Mouse (Mus musculus) megakaryocyte-erythroid progenitor cell, adult 5-6 weeks (primary cell): ENCODE results near the gene Prokr2. TPM values are rescaled to one million over a fixed set of nuclear protein-coding genes. Genes with fewer than 3 reads are reported as not detected.

Experiments used
- ATAC-seq: replicated peaks from 2 replicates; pipeline ENCODE4 v1.8.0; 2016; ENCODE audit warnings: mild to moderate bottlenecking, inconsistent platforms; ENCODE audit not compliant: severe bottlenecking, poor library complexity, low FRiP score, low TSS enrichment
- total RNA-seq, 2 experiments: library from RNA; stranded (forward) in 1 of 2; stranded (reverse) in 1 of 2; fragments of 200-1000, 215-1000 nt in 1 of 2; fragments of >200 nt in 1 of 2; fragmentation: Nextera tagmentation in 1 of 2; gene quantifications; 2 replicates each; pipeline ENCODE4 v1.2.3; 2014 to 2017

Prokr2 gene
- not detected in 2 replicates for total RNA-seq (2014; fragmentation: Nextera tagmentation)
- total RNA-seq (2017), result not detected in 2 replicates

DNA sequence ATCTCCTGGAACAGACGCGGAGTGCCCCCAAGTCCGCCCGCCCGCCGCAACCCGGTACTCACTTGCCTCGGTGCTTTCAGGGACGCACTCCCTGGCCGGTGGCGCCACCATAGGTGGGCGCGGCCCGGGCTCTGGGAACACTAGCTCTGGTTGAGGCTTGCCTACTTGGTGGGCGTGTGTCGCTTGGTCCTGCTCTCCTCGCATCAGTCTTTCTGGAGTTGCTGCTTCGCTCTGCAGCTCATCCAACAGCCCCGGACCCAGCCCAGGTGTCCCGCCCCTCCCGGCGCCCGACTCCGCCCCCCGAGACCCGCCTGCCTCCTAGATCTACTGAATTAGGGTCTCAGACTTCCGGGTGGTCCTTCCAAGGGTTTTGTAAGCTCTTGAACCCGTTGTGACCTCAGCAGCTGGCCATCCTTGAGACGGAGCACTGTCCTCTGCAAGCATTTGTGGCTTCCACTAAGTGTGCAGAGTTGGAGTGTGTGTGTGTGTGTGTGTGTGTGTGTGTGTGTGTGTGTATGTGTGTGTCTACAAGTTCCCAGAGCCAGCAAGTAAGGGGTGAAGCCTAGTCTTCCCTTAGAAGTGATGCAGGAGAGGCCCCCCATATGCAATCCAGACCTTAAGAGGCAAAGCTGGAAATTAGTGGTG is at the start of gene Prokr2:
Prokr2 (minus strand) TSS at position 254 of the 645 bp plus-strand sequence.
- peak; percentile 34; the same call in 1 of the 2 replicates for ATAC-seq

DNA sequence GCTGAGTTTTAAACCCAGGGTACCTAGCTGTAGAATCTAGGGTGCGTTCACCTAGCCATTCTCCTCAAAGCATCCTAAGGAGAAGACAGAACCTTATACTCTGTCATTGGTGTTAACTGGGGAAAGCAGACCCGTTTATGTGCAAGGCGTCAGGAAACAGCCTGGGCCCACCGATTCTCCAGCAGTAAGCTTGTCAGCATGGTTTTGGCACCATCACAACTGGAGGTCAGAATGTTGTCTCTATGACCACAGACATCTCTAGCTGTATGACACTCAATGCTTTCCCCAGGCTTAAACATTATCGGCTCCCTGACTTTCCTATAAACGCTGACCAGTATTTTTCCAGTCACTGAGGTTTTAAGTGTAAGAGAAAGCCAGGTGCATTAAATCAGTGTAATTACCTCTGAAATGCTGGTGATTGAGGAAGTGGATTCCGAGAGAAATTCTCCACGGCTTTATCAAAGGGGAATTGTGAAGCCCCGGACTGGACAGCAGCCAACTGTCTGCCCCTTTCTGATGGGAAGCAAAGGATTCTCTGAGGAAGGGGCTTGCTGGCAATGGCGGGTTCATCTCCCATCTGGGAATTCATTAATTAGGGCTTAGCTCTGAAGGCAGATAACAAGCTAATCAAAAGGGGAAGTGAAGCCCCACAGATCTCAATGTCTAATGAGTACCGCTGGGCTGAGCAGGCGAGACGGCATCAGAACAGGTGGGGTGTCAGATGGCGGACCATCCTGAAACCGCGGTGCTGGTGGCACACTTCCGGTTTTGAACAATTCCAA is 42.1 kb upstream of the Prokr2 start:
- no peak for ATAC-seq

GRCm38 (mm10) chr2:132425576-132425975 is 40.3 kb upstream of the Prokr2 start:
- ATAC-seq, result no peak

DNA sequence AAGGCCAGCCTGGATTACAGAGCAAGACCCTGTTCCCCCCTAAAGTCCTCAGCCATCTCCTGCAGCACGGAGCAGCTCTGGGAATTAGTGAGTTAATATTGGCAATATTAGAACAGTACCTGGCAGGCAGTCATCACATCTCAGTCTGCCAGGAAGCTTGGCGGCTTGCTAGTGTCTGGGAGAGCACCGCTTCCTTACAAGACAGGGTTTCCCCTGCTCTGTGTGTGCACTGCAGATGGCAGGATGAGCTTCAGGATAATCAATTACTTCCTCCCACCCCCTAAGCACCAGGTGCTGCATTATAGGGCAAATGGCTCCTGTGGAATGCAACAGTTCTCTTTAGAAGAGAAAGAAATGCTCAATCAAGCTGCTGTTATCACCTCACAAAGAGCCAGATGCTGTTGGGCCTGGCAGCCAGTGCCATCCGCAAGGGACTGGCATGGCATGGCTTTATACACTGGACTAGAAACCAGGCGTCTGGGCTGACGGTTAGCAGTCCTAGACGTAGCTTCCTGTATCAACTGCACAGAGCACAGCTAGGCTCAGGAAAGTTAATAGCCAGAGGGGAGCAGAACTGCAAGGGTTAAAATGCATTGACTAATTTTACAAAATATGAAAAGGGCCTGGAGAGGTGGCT is 38.3 kb upstream of the Prokr2 start:
- ATAC-seq, result no peak

GRCm38 (mm10) chr2:132422846-132423245 is 37.6 kb upstream of the Prokr2 start:
- ATAC-seq, result no peak

DNA sequence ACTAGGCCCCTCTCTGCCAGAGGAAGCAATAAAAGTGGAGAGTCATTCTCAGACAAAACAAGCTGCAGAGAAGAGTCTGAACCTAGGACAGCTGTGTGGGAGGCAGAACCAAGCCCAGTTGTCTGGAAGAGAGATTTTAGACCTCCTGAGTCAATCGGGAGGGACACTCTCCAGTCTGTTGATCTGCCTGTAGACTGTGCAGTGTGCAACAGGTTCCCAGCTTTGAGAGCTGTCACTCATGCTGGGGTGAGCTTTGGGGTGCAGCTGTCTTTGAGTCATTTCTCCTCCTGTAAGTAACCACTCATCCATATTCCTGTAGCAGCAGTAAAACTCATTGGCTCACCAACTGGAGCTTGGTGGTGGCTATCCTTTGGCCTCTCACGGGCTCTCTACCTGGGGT is 33.2 kb upstream of the Prokr2 start:
- no peak for ATAC-seq

GRCm38 (mm10) chr2:132410126-132410525 is 24.9 kb upstream of the Prokr2 start:
- no peak for ATAC-seq

GRCm38 (mm10) chr2:132398136-132398535 is 12.9 kb upstream of the Prokr2 start:
- ATAC-seq, result no peak

GRCm38 (mm10) chr2:132395753-132396152 is 10.5 kb upstream of the Prokr2 start:
- ATAC-seq, result no peak

GRCm38 (mm10) chr2:132390607-132391160 is 5.4 kb upstream of the Prokr2 start:
- ATAC-seq, result no peak

DNA sequence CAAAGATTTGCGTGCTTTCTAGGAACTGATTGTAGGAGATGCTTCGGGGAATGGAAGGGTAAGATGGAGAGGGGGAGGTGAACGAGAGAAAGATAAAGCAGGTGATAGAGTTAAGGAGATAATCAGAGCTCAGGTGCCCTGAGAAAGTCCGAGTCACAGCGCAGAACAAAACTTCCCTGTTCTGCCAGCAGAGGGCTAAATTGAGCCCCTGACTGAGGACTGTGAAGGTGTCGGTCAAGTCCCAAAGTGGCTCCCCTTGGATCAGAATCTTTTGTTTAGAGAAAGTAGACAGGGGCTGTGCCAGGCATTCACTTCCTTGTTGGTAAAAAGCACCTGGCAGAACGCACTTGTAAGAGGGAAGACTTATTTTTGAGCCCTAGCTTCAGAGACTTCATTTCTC is 4.3 kb upstream of the Prokr2 start:
- ATAC-seq, result peak; percentile 73

GRCm38 (mm10) chr2:132384511-132385193 is 595 bp downstream of the Prokr2 start:
- peak; percentile 32; the same call in 1 of the 2 replicates for ATAC-seq

GRCm38 (mm10) chr2:132382308-132382707 is 2.9 kb downstream of the Prokr2 start:
- ATAC-seq, result no peak

GRCm38 (mm10) chr2:132379690-132380089 is 5.6 kb downstream of the Prokr2 start:
- no peak for ATAC-seq

- ATAC-seq, result no peak
Observed at GRCm38 (mm10) chr2:132378602-132379150, 6.6 kb downstream of the Prokr2 start.

GRCm38 (mm10) chr2:132377436-132377835 is 7.8 kb downstream of the Prokr2 start:
- no peak for ATAC-seq

- ATAC-seq, result no peak
Observed at GRCm38 (mm10) chr2:132375721-132376120, 9.5 kb downstream of the Prokr2 start.

GRCm38 (mm10) chr2:132375135-132375534 is 10.1 kb downstream of the Prokr2 start:
- ATAC-seq, result no peak

- no peak for ATAC-seq
Observed at GRCm38 (mm10) chr2:132373748-132374147, 11.5 kb downstream of the Prokr2 start.
